Mouse (Mus musculus) CH12.LX (cell line): ENCODE data around the gene Sufu.
A peak's percentile ranks its signal among the peaks of the same experiment; 100 is the strongest.

Experiments used
- CTCF ChIP-seq, 2 experiments: IDR thresholded peaks in 1 of 2; conservative IDR thresholded peaks in 1 of 2; 2 replicates each; pipeline ENCODE4 v1.5.1; 2011 to 2012; ENCODE audit warnings: low read depth in 2 of 2, low read length in 2 of 2, improper control_type of control experiment in 1 of 2, inconsistent platforms in 1 of 2, mild to moderate bottlenecking in 1 of 2, moderate library complexity in 1 of 2
- EP300 ChIP-seq: IDR thresholded peaks from 2 replicates; pipeline ENCODE4 v1.6.1; 2011; ENCODE audit warnings: low read length, improper control_type of control experiment
- ETS1 ChIP-seq: conservative IDR thresholded peaks from 2 replicates; pipeline ENCODE4 v1.6.1; 2012; ENCODE audit warnings: low read depth, mild to moderate bottlenecking, inconsistent platforms, low read length, improper control_type of control experiment, moderate library complexity
- HCFC1 ChIP-seq: IDR thresholded peaks from 2 replicates; pipeline ENCODE4 v1.6.1; 2012; ENCODE audit warnings: low read depth, mild to moderate bottlenecking, inconsistent platforms, low read length, improper control_type of control experiment
- KAT2A ChIP-seq: IDR thresholded peaks from 2 replicates; pipeline ENCODE4 v1.6.1; 2012; ENCODE audit warnings: low read length, improper control_type of control experiment, inconsistent platforms; ENCODE audit not compliant: insufficient replicate concordance
- MAFK ChIP-seq: IDR thresholded peaks from 2 replicates; pipeline ENCODE4 v1.6.1; 2011; ENCODE audit warnings: low read length, improper control_type of control experiment; ENCODE audit not compliant: insufficient replicate concordance
- MYC ChIP-seq: IDR thresholded peaks from 2 replicates; pipeline ENCODE4 v1.6.1; 2011; ENCODE audit warnings: low read depth, mild to moderate bottlenecking, improper control_type of control experiment, low read length
- NRF1 ChIP-seq: IDR thresholded peaks from 2 replicates; pipeline ENCODE4 v1.6.1; 2014; ENCODE audit warnings: low read depth, mild to moderate bottlenecking, inconsistent platforms, low read length, improper control_type of control experiment, moderate library complexity
- ZNF384 ChIP-seq: IDR thresholded peaks from 2 replicates; pipeline ENCODE4 v1.6.1; 2012; ENCODE audit warnings: low read depth, low read length, improper control_type of control experiment, inconsistent platforms

DNA sequence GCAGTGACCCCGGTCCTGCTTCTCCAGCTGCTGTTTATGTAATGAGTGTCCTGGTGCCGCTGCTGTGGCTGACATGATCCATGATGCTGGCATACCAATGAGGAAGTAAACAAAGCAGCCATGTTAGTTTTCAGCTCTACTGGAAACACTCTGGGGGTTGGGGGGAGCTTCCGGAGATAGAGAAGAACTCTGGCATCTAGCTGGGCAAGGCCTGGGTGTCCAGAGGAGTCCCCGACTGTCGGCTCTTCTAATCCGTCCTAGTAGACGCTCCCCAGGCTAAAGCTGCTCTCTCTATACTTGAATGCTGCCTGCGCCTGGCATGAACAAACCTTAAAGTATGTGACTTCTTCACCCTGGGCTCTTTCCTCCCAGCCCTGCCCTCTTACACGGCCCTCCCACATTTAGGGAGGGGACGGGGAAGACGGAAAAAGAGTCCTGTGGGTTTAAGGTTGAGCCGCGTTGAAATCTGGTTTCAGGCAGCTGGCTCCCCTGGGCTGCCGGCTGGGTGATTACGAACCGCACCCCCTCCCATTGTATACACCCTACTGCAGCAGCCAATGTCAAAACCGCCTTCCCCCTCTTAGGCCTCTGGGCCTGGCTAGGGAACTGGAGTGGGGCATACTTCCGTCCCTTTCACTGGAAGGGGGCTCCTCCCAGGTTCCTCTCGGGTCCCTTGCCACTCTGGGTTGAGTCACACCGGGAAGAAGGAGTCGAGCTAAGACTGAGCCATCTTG, 106.8 kb downstream of the Sufu start:
- TF ChIP-seq MAFK (no peak), CTCF (conservative IDR thresholded peaks at IDR 0.05 in 1 of 2, IDR thresholded peaks at IDR 0.05 in 1 of 2; ENCODE audit: low read depth in 2 of 2, low read length in 2 of 2) (no peak), HCFC1 (no peak), KAT2A (no peak), EP300 (peak; percentile 17; the same call in 1 of the 2 replicates), ZNF384 (peak; percentile 40), NRF1 (no peak), MYC (no peak), ETS1 (peak; percentile 46)
